Mouse (Mus musculus): ENCODE measurements around the gene Shroom3.

Shroom3 gene

DNA sequence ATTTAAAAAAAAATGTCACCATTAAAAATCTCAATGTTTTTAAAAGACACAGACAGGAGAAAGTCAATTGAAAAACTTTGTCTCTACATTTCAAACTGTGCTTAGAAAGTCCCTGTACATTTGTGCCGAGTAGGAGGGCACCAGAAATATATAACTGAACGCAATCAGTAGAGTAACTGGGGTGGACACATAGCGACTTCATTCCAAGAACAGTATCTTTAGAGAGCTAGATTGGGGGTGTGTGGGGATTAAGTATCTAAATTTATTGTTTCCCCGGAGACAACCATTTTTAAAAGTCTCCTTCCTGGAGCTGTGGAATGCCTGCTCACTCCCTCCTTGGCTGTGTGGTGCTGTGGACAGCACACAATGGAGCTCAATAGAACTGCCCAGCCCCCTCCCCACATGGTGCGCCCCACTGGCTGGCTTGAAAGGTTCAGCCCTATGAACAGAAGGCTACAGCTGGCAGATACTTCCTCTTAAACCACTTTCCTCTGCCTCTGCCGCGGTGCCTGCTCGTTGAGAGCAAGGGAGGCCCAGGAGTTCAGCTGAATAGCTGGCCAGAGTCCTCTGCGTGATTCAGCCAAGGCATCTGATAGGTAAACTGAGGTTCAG lies 127.8 kb downstream of the Shroom3 start:
- peak; percentile 10 for DNase-seq

DNA sequence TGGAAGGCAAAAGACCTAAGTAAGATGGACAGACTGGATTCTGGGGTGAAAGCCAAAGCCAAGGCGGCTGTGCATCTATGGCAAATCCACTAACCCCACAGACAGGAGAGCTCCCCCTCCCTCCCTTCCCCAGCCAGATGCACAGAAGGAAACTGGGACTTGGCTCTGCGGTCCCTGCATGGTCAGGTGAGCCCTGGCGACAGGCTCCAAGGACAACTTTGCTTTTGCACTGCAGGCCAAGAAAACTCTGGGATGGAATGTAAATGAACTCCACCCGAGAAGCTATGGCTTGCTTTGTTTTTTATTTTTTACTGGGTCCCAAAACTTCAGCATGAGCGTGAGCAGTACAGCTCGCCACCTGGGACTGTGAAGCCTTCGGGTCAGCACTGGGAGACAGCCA lies 128.5 kb downstream of the Shroom3 start:
- no peak for DNase-seq

DNA sequence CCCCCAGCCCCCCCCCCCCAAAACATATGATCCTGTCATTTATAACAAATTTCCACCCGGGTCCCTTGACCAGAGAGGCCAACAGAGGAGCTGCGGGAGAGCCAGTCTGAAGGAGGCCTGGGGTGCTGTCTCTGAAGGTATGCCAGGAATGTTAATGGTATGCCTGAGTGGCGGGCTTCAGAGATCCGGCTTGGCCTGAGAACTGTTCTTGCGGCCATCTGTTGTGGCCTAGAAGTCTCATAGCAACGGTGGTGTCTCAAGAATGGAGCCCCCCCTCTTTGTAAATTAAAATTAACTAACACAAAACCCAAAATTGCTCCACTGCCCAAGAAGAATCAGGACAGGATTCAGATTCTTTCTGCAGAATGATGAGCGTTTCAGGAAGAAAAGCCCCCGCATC lies 129.7 kb downstream of the Shroom3 start:
- no peak for DNase-seq

DNA sequence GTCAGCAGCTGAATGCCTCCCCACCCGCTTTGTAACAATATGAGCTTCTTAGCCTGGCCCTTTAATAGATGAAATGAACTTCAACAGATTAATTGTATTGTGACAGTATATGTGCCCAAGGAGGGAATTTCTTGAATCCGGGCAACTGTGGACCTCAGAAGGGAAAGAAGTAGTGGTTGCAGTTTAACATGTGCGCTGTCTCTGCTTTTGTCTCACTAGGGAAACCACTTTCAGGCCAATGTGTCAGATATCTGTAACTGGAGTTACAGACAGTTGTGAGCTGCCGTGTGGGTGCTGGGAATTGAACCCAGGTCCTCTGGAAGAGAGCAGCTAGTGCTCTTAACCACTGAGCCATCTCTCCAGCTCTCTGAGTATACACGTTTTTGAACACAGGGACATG lies 130.3 kb downstream of the Shroom3 start:
- no peak for DNase-seq

DNA sequence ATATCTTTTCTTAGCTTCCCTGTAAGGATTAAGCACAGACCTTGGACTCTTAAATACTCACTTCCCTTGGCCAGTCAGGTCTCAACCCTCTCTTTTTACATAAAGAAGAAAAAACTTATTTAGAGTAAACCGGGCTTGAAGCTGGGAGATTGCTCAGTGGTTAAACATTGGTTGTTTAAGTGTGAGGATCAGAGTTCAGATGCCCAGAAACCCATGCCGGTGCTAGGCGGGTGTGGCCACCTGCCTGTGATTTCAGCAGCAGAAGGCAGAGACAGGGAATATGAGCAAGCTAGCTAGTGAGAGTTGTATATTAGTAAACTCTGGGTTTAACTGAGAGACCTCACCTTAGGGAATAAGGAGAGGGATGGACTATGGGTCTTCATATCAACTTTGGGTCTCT lies 131.4 kb downstream of the Shroom3 start:
- no peak for DNase-seq

DNA sequence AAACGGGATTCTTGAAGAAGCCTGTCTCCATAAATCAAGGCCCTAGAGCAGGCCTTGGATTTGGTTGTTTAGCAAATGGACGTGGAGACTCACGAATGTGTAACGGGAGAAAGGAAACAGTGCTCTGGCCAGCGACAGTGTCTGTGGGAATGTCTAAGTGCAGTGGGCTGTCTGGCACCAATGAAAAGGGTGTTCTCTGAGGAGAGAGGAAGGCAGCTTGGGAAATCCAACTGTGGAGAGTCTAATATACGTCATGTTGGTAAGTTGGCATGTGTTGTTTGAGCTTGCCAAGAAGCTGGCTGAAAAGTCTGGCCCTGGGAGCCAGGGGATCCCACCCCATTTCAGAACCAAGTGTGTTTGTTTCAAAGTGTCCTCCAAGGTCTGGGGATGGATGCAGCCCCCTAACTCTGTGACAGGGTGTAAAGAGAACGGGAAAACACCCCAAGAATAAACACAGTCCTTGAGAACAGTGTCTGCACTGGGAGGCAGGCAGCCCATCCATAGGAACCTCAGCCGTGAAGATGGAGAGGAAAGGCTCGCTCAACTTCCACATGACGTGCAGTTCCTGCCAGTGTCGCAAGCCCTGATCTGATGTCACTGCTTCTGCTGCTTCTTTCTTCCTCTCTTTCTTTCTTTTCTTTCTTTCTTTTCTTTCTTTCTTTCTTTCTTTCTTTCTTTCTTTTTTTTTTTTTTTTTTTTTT lies 134.0 kb downstream of the Shroom3 start:
- DNase-seq: no peak

DNA sequence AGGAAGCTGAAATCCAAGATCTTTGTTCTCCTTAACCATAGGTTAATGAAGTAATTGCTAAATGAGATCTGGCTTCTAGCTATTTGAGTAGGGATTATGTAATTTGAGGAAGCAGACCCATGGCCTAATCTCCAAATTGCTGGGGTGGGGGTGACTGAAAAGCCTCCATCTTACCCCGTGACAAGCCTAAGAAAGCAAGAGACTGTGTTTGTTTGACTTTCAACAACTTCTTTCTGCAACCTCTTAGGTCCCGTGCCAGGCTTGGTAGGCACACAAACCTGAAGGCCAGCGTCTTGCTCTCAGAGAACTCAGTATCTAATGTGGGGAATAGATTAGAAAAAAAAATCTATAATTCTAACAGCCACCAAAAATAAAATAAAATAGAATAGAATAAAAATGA lies 138.1 kb downstream of the Shroom3 start:
- no peak for DNase-seq

DNA sequence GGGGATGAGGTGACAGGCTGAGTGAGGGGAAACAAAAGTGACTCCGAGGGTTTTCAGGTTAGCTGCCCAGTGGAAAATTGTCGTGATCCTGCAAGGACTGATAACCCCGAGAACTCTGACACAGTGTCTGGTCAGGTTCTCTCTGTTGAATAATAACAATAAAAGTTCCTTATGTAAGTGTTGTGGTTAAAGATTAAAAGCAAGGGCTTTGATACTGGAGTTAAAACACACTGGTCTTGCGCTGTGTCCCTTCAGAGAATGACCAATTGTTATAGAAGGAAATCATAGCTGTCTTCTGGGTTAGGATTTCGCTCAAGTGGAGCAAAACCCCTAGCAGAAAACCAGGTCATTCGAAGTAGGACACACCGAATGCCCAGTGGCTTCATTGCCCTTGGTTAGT lies 140.3 kb downstream of the Shroom3 start:
- DNase-seq: no peak

DNA sequence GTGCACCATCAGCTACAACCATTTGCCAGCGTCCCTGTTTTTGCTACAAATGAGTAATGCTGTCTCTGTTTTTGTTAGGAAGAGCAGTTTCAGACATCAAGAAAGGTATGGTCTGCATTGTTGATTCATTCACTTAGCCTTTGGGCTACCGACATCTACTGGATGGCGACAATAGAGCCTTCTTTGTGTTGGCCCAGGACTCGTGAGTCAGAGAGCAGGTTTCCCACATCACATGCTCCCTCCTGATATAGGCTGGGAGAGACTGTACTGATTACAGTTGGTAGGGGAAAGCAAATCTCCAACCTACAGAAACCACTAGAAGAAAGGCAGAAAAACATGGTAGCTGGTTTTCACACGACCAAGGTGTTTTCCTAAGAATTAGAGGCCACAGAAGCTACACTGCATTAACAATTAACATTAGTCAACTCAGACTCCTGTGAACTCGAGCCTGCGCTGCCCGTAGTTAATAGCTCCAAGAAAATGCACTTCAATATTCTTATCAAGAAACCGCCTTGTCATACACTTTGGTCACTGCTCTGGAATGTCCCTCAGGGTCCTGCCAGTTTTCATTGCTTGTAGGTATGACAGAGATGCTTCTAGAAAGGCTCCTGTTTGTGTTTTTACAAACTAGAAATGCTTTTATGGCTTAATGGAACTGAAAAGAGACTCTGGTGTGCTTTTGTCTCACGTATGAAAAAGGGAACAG lies 141.2 kb downstream of the Shroom3 start:
- no peak for DNase-seq

DNA sequence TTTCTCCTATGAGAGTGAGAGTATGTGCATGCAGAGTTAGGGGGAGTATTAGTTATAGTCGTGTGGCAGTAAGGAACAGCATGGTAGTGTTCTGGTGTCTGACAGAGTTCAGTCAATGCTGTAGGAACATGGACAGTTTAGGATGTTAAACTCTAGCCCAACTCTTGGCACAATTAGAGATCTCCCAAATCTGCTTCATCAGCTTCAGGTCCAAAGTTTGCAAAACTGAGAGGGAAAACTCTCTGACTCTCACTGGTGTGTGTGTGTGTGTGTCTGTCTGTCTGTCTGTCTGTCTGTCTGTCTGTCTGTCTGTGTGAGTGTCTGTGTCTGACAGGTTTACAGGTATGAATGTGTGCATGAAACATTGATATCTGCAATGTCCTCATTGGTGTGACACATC lies 147.2 kb downstream of the Shroom3 start:
- no peak for DNase-seq

DNA sequence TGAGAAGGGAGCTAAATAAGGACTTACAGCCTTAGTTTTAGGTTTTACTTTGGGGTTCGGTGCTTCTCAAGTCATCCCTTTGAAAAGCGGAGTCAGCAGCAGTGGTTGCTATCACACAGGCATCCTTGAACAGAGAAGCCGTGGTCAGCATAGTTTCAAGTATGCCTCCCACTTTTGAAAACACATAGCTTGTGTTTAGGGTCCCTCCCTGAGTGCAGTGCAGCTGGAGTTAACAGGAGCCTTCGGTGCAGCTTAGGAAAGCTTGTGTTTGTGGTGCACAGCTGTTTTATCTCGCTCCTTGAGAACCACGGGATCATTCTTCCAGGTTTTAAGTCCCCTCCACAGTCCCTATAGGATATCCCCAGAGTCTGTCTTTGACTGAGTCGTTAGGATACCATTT lies 151.3 kb downstream of the Shroom3 start:
- no peak for DNase-seq

DNA sequence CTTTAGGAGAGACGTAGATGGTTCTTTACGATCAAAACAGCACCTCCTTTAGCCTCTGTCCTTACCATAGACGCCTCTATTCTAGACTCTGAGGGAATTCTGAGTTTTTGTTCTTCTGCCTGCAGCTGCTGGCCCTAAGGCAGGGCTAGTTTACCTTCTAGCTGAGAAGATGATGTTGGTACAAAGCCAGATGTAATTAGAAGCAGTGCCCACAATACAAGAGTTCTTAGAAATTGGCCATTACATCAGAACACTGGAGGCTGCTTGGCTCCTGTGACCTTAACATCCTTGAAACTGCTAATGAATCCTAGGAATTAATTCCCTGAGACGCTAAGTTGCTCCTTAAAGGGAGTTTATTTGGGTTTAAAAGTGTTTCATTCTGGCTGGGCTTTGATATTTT lies 154.1 kb downstream of the Shroom3 start:
- no peak for DNase-seq

DNA sequence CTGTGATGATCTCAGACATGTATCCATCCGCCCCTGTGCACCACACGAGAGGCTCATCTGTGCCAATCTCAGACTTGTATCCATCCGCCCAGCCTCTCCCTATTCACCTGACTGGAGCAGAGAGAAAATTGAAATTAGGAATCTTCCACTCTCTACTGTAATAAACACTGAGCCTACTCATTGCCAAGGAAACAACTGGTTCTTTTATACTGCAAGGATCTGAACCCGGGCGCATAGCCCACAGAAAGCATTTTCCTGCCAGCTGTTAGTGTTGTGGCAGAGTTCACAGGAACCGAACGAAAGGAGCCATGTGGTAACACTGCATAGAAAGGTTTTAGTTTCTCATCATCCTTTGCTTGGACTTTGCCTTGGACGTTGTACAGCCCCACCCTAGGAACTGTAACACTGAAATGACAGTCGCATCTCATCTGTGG lies 155.1 kb downstream of the Shroom3 start:
- DNase-seq: no peak

DNA sequence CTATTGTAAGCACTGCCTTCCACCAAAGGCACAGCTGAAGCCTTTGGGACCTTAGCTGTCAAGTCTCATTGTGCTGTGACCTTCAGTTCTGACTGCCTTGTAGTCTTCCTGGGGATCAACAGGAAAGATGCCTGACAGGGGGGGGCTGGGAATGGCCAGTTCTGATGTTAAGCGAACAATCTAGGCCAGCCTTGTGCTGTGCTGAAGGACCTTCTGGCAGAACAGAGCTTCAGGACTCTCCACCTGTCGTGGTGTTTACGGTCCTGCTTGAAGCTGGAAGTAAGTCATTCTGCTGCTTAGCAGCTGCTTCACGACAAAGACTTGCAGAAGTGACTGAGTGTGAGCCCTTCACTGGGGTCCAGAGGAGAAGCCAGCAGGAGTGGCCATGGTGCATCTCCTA lies 156.1 kb downstream of the Shroom3 start:
- no peak for DNase-seq

DNA sequence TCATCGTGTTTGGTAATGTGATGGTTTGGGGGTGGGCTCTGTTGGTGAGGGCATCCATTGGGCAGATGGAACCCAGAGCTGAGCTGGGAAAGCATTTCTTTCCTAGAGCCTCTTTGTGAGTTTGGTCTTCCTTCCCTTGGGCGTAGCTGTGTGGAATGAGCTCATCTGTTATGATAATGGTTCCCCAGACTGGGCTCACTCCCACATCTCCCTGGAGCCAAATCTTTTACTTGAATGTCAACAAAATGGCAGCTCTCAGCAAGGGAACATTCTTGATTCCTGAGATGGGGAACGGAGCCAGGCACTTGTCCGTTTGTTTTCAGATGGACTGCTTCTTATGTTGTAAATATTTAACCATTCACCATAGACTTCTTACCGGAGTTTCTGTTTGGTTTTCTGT lies 158.2 kb downstream of the Shroom3 start:
- no peak for DNase-seq

DNA sequence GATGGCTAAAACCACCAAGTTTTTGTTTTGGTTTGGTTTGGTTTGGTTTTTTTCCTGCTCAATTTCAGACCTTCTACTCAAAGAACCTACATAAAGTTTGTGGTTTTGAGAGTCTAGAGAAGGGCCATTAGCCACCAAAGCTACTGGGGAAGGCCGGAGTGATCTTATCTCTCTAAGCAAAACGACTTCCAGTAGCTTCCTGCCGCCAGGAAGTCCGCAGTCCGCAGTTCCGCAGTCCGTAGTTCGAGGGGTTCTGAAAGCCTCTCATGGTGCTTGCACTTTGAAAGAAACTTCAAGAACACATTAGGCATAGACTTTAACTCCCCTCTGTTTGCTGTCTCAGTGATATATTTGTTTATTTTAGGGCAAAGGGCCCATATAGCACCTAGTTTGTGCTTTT lies 159.2 kb downstream of the Shroom3 start:
- DNase-seq: no peak

DNA sequence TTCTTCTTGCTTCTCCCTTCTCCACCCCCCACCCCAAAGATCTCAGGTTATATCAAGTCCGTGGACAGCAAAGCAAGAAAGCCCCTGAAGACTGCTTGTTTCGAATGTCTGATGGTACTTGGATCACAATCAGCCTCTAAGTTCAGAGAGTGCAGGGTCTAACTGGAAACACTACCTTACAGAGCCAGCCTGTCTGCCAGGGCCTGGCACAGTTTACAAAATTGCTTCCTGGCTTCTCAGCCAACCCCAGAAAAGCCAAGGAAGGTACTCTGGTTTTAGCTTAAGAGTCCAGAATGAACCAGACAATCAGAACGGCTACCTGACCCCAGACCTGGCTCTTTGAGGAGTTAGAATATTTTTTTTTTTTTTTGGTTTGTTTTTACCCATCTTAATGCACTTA lies 159.6 kb downstream of the Shroom3 start:
- DNase-seq: no peak

DNA sequence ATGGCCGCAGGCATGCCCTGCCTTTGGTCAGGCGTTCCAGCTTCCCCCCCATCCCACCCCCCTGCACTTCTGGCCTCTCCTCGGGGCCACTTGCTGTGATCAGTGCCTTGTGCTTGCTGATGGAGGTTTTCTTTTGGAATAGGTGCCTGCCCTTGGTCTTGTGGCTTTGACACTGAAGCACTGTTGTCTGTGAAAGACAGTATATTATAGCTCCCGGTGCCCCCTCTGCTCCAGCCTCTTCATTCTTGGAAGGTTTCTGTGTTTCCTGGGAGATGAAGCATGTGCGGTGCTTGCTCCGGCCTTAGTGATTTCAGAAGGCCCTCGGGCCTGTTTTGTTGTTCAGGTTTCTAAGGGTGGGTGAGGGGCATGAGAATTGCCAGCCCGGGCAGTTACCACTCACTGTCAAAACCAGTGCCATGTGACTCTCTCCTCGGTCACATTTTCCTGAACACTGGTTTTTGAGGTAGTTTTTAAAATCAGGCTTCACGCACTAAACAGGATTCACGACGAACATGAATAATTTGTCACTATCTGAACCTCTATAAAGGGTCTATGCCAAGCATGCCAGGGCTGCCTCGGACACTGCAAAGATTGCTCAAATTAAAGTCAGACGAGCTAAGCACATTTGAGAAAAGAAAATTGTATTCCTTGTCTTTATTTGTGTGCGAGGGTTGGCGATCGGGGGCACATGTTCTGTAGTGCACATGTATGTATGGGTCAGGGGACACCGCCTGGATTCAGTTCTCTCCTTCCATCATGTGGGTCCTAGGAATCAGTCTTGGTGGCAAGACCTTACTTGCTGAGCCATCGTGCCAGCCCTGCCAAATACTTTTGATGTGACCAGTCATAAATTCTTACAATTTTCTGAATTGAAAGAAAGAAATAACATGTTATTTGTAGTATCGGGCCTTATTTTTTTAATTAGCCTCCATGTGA lies 160.9 kb downstream of the Shroom3 start:
- DNase-seq: no peak

DNA sequence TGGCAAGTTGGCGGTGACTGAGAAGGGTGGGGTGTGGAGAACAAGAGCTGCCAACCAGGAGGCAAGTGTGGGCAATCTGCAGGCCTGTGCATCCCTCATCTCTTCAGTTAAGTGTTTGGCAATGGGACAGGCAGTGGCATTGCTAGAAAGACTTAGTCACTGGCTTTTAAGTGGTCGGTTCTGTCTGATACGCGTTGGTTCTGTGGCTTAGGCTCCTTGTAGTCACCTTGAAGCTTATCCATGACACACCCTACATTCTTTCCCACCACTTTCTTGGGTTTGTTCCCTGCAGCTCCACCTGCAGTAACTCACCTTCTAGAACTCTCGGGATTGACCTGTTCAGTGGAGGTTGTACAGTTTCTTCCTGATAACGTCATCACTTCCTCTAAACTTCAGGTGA lies 166.5 kb downstream of the Shroom3 start:
- DNase-seq: no peak

DNA sequence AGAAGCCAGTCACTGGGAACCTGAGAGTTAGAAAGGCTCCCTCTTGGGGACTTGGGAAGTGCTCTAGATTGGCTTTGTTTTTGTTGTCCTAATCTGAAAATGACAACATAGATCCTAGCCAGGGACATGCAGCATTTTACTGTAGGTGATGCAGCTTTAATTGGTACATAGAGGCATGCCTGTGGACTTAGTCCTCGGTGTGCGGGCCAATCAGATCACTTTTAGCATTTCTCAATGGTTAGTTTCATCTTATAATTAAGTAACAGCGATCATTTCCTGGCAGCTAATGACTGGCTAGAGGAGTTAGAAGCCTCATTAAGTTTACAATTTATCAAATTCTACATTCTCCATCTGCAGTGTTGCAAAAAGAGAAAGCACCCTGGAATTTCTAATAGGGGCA lies 167.7 kb downstream of the Shroom3 start:
- DNase-seq: no peak

DNA sequence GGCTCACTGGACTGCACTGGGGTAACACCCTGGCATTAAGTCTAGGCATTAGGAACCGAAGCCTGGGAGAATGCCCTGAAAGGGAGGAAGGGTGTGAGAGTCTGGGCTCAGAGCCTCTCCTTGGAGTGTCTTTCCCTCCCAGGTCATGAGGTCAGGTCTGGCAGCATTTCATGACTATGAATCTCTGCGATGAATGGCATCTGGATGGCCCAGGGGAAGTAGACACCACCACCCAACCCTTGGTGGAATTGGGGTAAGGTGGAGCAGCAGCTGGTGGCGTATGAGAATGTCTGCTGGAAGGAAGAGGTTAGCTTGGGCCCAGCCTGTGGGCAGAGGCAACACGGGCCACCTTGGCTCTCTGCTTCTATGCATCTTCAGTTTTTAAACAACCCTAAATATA lies 171.7 kb downstream of the Shroom3 start:
- DNase-seq: no peak

DNA sequence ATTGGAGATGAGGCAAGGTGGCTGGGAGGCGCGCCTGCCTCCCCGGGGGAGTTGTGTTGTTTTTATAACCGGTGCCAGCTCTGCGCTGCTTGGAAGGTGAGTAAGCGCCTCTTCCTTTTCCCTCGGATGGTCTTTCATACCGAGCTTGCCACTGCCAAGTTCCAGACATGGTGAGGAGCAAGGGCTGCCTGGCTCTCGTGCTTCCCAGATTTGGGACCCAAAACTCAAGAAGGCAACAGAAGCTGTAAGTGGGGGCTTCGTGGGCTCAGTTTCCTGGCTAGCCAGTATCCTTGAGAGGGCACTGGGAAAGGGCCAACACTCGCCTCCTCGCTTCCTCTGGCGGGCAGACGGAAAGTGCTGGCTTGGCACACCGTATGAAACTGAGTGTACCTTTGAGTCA lies 173.1 kb downstream of the Shroom3 start:
- DNase-seq: peak; percentile 17

DNA sequence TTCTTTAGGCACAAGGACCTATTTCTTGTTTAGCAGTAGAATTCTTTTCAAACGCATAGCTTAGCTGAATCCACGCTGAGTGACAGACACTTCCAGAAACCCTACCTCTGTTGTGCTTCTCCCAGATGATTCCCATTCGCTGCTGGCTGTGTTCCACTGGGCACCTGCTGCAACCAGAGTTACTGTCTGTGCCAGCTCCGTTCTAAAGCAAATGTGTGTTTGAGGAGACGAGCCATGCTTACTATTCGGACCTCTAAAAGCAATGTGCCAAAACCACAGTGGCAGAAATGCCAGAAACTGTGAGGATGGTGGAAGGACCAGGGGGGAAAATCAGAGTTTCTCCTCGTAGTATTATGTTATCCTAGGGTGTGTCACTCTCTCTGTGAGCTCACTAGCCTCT lies 173.9 kb downstream of the Shroom3 start:
- DNase-seq: peak; percentile 30
